Mouse (Mus musculus) limb, embryonic 15.5 days (tissue): ENCODE data around the gene Tnfsf8. TPM values are rescaled to one million over a fixed set of nuclear protein-coding genes. Genes with fewer than 3 reads are reported as not detected.

Experiments
- ATAC-seq: fragments of 200-750 bp; cut with Nextera tagmentation; 2 replicates; pipeline ENCODE4 v1.8.0; 2017; ENCODE audit warnings: low read depth, moderate TSS enrichment; ENCODE audit not compliant: insufficient number of reproducible peaks, low FRiP score, low TSS enrichment
- H3K27ac ChIP-seq: fragments of 300-500 bp; sonication (generic); 2 replicates; pipeline ENCODE4 v1.5.1; 2015; ENCODE audit warnings: moderate library complexity, mild to moderate bottlenecking, inconsistent platforms
- H3K27me3 ChIP-seq: fragments of 300-500 bp; sonication (generic); 2 replicates; pipeline ENCODE4 v1.6.1; 2015; ENCODE audit warnings: inconsistent platforms
- H3K36me3 ChIP-seq: fragments of 300-500 bp; sonication (generic); 2 replicates; pipeline ENCODE4 v1.6.1; 2015; ENCODE audit warnings: inconsistent platforms
- H3K4me1 ChIP-seq: fragments of 300-500 bp; sonication (generic); 2 replicates; pipeline ENCODE4 v1.6.1; 2015; ENCODE audit warnings: inconsistent platforms
- H3K4me2 ChIP-seq: fragments of 300-500 bp; sonication (generic); 2 replicates; pipeline ENCODE4 v1.6.1; 2015; ENCODE audit warnings: mild to moderate bottlenecking, inconsistent platforms
- H3K4me3 ChIP-seq: fragments of 300-500 bp; sonication (generic); 2 replicates; pipeline ENCODE4 v1.5.1; 2015; ENCODE audit warnings: mild to moderate bottlenecking, inconsistent platforms
- H3K9ac ChIP-seq: fragments of 300-500 bp; sonication (generic); 2 replicates; pipeline ENCODE4 v1.6.1; 2015; ENCODE audit warnings: inconsistent platforms
- H3K9me3 ChIP-seq: fragments of 300-500 bp; sonication (generic); 2 replicates; pipeline ENCODE4 v1.6.1; 2016; ENCODE audit warnings: inconsistent platforms
- WGBS: fragments of 180-500 bp; shearing (Covaris S2); methylation state at CpG from one replicate; pipeline ENCODE4 v1.1.7; 2015; 5-methylcytosine and 5-hydroxymethylcytosine counted together
- polyA plus RNA-seq: library from polyadenylated mRNA; unstranded; fragments of >200 nt; fragmentation: Nextera tagmentation; extraction: Ambion mirVana; gene quantifications from 2 replicates; pipeline ENCODE4 v1.2.1, GENCODE M21; 2015

The Tnfsf8 gene
- not detected in 2 replicates for polyA plus RNA-seq

DNA sequence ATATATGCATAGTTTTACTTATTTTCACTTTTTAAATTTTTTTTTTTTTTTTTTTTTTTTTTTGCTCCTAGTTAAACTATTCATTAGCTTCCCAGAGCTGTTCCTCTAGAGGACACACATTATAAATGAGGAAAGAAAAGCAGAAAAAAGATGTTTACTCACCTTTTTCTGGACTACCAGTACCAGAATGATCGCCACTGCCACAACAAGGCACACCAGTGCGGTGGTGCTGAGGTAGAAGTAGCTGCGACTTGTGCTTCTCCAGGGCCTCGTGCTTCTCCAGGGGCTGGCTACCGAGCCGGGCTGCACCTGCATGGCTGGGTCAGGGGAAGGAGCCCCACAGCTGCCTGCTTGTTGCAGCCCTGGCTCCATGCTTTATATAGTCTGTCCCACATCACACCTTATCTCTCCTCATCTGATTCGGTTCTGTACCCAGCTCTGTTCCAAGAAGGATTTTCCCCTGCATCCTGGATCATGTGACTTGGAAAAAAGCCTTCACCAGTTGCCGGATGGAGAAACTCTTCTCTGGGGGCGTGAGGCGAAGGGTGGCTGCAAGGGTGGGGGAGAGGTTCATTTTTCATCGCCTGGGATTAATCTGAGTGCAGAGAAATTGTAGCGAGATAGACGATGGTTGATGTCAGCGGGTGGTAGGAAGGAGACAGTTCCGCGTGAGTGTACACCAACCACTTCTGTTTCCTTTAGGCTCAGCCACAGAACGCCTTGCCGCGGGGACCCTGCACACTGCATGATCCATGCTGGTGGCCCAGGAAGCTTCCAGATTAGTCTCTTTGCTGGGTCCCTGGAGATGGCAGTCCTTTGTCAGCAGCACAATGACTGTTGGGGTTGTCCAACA, at the start of gene Tnfsf8:
Gene Tnfsf8, minus strand, starts transcription at position 660 of the 853 bp plus-strand sequence.
- Histone ChIP-seq H3K36me3 (no peaks in the 10 kb centered on the region), H3K4me2 (no peak within 1 kb of the TSS), H3K27me3 (no peaks in the 10 kb centered on the region), H3K4me3 (no peak within 1 kb of the TSS), H3K9ac (no peak within 1 kb of the TSS), H3K9me3 (no peaks in the 10 kb centered on the region), H3K4me1 (peaks cover 11% of the 10 kb centered on the region), H3K27ac (no peak within 1 kb of the TSS)
- 77% methylated on average over 19 of the region's 19 CpGs for WGBS
- ATAC-seq: no peak

DNA sequence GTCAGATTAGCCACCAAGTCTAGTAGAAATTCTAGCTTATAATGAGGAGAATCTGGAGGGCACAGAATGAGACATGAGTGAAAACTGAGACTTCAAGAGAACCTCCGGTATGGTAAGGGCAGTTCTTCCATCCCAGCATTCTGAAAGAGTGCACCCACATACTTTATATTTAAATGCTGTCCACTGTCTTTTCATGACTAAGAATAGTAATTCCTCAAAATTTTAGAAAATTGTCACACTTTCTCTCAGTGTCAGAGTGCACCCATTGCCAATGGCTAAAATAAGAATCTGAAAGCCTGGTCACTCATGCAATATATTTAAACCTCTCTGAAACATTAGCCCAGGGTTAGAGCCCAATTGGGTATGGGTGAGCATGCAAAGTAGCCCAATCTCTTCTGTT, 47.4 kb upstream of the Tnfsf8 start:
- Histone ChIP-seq H3K27me3 (no peaks in the 10 kb centered on the region), H3K4me3 (no peak overlapping the region), H3K9me3 (no peaks in the 10 kb centered on the region), H3K4me1 (no peaks in the 10 kb centered on the region), H3K9ac (no peak overlapping the region), H3K4me2 (no peak overlapping the region), H3K27ac (no peak overlapping the region), H3K36me3 (no peaks in the 10 kb centered on the region)
- ATAC-seq: no peak
- 84% methylated on average over 1 of the region's 1 CpGs for WGBS

GRCm38 (mm10) chr4:63907473-63907872, 46.3 kb upstream of the Tnfsf8 start:
- no peak overlapping the region for H3K4me2 ChIP-seq
- no peaks in the 10 kb centered on the region for H3K4me1 ChIP-seq
- H3K27ac ChIP-seq: no peak overlapping the region
- no peaks in the 10 kb centered on the region for H3K9me3 ChIP-seq
- no peak for ATAC-seq
- no peak overlapping the region for H3K4me3 ChIP-seq
- no peaks in the 10 kb centered on the region for H3K36me3 ChIP-seq
- H3K9ac ChIP-seq: no peak overlapping the region
- H3K27me3 ChIP-seq: no peaks in the 10 kb centered on the region

GRCm38 (mm10) chr4:63906050-63906449, 44.9 kb upstream of the Tnfsf8 start:
- Histone ChIP-seq H3K27ac (no peak overlapping the region), H3K4me1 (no peaks in the 10 kb centered on the region), H3K27me3 (no peaks in the 10 kb centered on the region), H3K9me3 (no peaks in the 10 kb centered on the region), H3K4me3 (no peak overlapping the region), H3K9ac (no peak overlapping the region), H3K36me3 (no peaks in the 10 kb centered on the region), H3K4me2 (no peak overlapping the region)
- no peak for ATAC-seq
- WGBS: 55% methylated on average over 3 of the region's 3 CpGs

DNA sequence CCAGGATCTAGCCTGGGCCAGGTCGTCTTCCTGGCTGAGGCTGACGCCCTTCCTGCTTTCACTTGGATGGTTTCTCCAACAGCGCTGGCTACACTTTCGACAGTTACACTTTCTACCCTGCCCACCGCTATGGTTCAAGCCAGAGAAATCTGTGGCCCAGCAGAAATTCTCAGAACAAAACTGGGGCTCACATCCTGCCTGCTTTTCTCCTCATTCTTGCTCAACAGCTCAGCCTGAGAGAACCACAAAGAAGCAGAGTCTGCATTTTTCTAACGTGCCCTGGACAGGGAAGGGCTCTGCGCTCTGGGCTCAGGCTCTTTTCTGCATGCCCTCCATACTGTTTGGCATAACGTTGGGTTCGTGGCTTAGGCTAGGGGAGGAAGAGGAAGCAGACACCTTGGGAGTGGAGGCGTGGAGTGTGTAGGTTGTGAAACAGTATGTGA, 38.0 kb upstream of the Tnfsf8 start:
- Histone ChIP-seq H3K27me3 (no peaks in the 10 kb centered on the region), H3K4me2 (no peak overlapping the region), H3K4me3 (no peak overlapping the region), H3K27ac (no peak overlapping the region), H3K9me3 (no peaks in the 10 kb centered on the region), H3K4me1 (no peaks in the 10 kb centered on the region), H3K36me3 (no peaks in the 10 kb centered on the region), H3K9ac (no peak overlapping the region)
- no peak for ATAC-seq
- 78% methylated on average over 10 of the region's 10 CpGs for WGBS

GRCm38 (mm10) chr4:63897152-63897551, 36.0 kb upstream of the Tnfsf8 start:
- Histone ChIP-seq H3K9me3 (no peaks in the 10 kb centered on the region), H3K4me1 (no peaks in the 10 kb centered on the region), H3K9ac (no peak overlapping the region), H3K27me3 (no peaks in the 10 kb centered on the region), H3K36me3 (no peaks in the 10 kb centered on the region), H3K4me3 (no peak overlapping the region), H3K27ac (no peak overlapping the region), H3K4me2 (no peak overlapping the region)
- no peak for ATAC-seq

DNA sequence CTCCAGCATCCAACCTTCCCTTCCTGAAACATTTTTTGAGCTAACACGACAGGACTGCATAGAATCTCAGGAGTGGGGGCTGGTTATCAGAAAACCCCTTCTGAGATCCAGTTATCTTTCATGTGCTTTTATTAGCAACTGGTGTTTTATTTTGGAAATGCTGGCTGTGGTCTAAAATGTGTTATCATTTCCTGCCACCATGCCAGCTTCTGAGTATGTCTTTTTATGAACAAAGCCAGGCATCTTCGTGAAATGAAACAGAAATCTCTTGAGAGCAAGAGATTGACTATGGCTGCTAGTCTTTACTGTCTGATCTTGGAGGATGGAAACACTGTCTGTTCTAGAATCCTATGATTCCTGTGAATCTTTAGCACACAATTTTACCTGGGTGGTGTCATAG, 25.0 kb upstream of the Tnfsf8 start:
- H3K27me3 ChIP-seq: no peaks in the 10 kb centered on the region
- H3K4me2 ChIP-seq: no peak overlapping the region
- H3K4me1 ChIP-seq: no peaks in the 10 kb centered on the region
- no peak overlapping the region for H3K27ac ChIP-seq
- no peaks in the 10 kb centered on the region for H3K36me3 ChIP-seq
- WGBS: 50% methylated on average over 2 of the region's 2 CpGs
- H3K4me3 ChIP-seq: no peak overlapping the region
- no peak for ATAC-seq
- H3K9ac ChIP-seq: no peak overlapping the region
- no peaks in the 10 kb centered on the region for H3K9me3 ChIP-seq

GRCm38 (mm10) chr4:63876720-63877119, 15.6 kb upstream of the Tnfsf8 start:
- H3K36me3 ChIP-seq: no peaks in the 10 kb centered on the region
- no peaks in the 10 kb centered on the region for H3K9me3 ChIP-seq
- H3K4me2 ChIP-seq: no peak overlapping the region
- no peak for ATAC-seq
- H3K27me3 ChIP-seq: no peaks in the 10 kb centered on the region
- no peak overlapping the region for H3K9ac ChIP-seq
- H3K4me1 ChIP-seq: no peaks in the 10 kb centered on the region
- 68% methylated on average over 2 of the region's 2 CpGs for WGBS
- H3K27ac ChIP-seq: no peak overlapping the region
- no peak overlapping the region for H3K4me3 ChIP-seq

- no peak overlapping the region for H3K4me3 ChIP-seq
- 89% methylated on average over 3 of the region's 3 CpGs for WGBS
- no peak overlapping the region for H3K4me2 ChIP-seq
- no peak overlapping the region for H3K9ac ChIP-seq
- no peaks in the 10 kb centered on the region for H3K27me3 ChIP-seq
- H3K9me3 ChIP-seq: no peaks in the 10 kb centered on the region
- no peak overlapping the region for H3K27ac ChIP-seq
- no peaks in the 10 kb centered on the region for H3K36me3 ChIP-seq
- ATAC-seq: no peak
- no peaks in the 10 kb centered on the region for H3K4me1 ChIP-seq
Observed at GRCm38 (mm10) chr4:63875480-63875879, 14.3 kb upstream of the Tnfsf8 start.

DNA sequence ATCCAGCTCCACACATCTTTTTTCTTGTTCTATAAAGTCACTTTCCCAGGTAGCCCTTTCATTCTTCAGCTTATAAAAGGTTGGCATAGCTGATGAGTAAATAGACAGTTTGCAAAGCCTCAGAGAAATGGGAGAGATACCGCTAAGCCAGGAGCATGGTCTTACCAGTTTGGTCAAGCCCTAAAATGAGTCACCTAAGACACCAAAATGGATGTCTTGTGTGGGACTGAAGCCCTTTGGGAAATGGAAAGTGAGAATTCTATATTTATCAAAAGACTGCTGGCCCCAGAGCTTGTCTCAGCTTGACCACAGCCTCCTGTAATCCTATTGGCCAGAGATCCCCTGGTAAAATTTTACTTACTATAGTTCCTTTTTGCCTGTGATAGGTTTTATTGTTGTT, 9.5 kb upstream of the Tnfsf8 start:
- H3K4me2 ChIP-seq: no peak overlapping the region
- no peaks in the 10 kb centered on the region for H3K36me3 ChIP-seq
- 96% methylated on average over 1 of the region's 1 CpGs for WGBS
- H3K27me3 ChIP-seq: no peaks in the 10 kb centered on the region
- no peaks in the 10 kb centered on the region for H3K4me1 ChIP-seq
- H3K9ac ChIP-seq: no peak overlapping the region
- H3K9me3 ChIP-seq: no peaks in the 10 kb centered on the region
- H3K4me3 ChIP-seq: no peak overlapping the region
- no peak overlapping the region for H3K27ac ChIP-seq
- ATAC-seq: no peak

GRCm38 (mm10) chr4:63868770-63869169, 7.6 kb upstream of the Tnfsf8 start:
- Histone ChIP-seq H3K36me3 (no peaks in the 10 kb centered on the region), H3K27ac (no peak overlapping the region), H3K9ac (no peak overlapping the region), H3K4me2 (no peak overlapping the region), H3K27me3 (no peaks in the 10 kb centered on the region), H3K4me1 (no peaks in the 10 kb centered on the region), H3K9me3 (no peaks in the 10 kb centered on the region), H3K4me3 (no peak overlapping the region)
- 65% methylated on average over 2 of the region's 2 CpGs for WGBS
- ATAC-seq: no peak

GRCm38 (mm10) chr4:63862953-63863352, 1.8 kb upstream of the Tnfsf8 start:
- no peak for ATAC-seq

More at GRCm38 (mm10) chr4:63862953-63863352, 1.8 kb upstream of the Tnfsf8 start:
- Histone ChIP-seq H3K27me3 (no peaks in the 10 kb centered on the region), H3K4me1 (peaks cover 11% of the 10 kb centered on the region), H3K9ac (no peak overlapping the region), H3K27ac (no peak overlapping the region), H3K9me3 (no peaks in the 10 kb centered on the region), H3K4me3 (no peak overlapping the region), H3K36me3 (no peaks in the 10 kb centered on the region), H3K4me2 (no peak overlapping the region)
- 55% methylated on average over 3 of the region's 3 CpGs for WGBS
